Mouse (Mus musculus) kidney, embryonic 16.5 days (tissue): ENCODE data around the gene Apbb2. TPM values are rescaled to one million over a fixed set of nuclear protein-coding genes. Genes with fewer than 3 reads are reported as not detected.

Experiments used
- ATAC-seq: fragments of 200-750 bp; cut with Nextera tagmentation; 2 replicates; pipeline ENCODE4 v1.8.0; 2017; ENCODE audit warnings: moderate TSS enrichment; ENCODE audit not compliant: low FRiP score, low TSS enrichment
- H3K27ac ChIP-seq: fragments of 300-500 bp; sonication (generic); 2 replicates; pipeline ENCODE4 v1.5.1; 2014; ENCODE audit warnings: low read length
- H3K27me3 ChIP-seq: fragments of 300-500 bp; sonication (generic); 2 replicates; pipeline ENCODE4 v1.6.1; 2014; ENCODE audit warnings: low read length, control low read depth, mixed read lengths; ENCODE audit not compliant: insufficient read depth
- H3K36me3 ChIP-seq: fragments of 300-500 bp; sonication (generic); 2 replicates; pipeline ENCODE4 v1.6.1; 2014; ENCODE audit warnings: low read length, control low read depth, mixed read lengths; ENCODE audit not compliant: insufficient read depth
- H3K4me1 ChIP-seq: fragments of 300-500 bp; sonication (generic); 2 replicates; pipeline ENCODE4 v1.6.1; 2014; ENCODE audit warnings: low read length, control low read depth, mixed read lengths; ENCODE audit not compliant: insufficient read depth
- H3K4me2 ChIP-seq: fragments of 300-500 bp; sonication (generic); replicated peaks from 2 replicates; pipeline ENCODE4 v1.6.1; 2014; ENCODE audit warnings: low read depth, low read length
- H3K4me3 ChIP-seq: fragments of 300-500 bp; sonication (generic); 2 replicates; pipeline ENCODE4 v1.5.1; 2014; ENCODE audit warnings: mild to moderate bottlenecking, low read length
- H3K9ac ChIP-seq: fragments of 300-500 bp; sonication (generic); replicated peaks from 2 replicates; pipeline ENCODE4 v1.6.1; 2014; ENCODE audit warnings: low read length
- H3K9me3 ChIP-seq: fragments of 300-500 bp; sonication (generic); 2 replicates; pipeline ENCODE4 v1.6.1; 2016; ENCODE audit warnings: low read length, control low read depth
- WGBS: fragments of 180-500 bp; shearing (Covaris S2); extraction: QIAGEN DNeasy Blood & Tissue Kit; methylation state at CpG from one replicate; pipeline ENCODE4 v1.1.7; 2014; 5-methylcytosine and 5-hydroxymethylcytosine counted together
- polyA plus RNA-seq: library from polyadenylated mRNA; unstranded; fragments of >200 nt; fragmentation: Nextera tagmentation; extraction: Ambion mirVana; gene quantifications from 2 replicates; pipeline ENCODE4 v1.2.1, GENCODE M21; 2015

Apbb2 gene
- polyA plus RNA-seq, 1 experiment from 2014 or later, result 62.4 TPM

- no peak overlapping the region for H3K9ac ChIP-seq
- no peak for ATAC-seq
- 46% methylated on average over 18 of the region's 18 CpGs for WGBS
- no peaks in the 10 kb centered on the region for H3K27me3 ChIP-seq
- peaks cover 34% of the 10 kb centered on the region for H3K4me1 ChIP-seq
- no peak overlapping the region for H3K4me3 ChIP-seq
- H3K36me3 ChIP-seq, result peaks cover 10% of the 10 kb centered on the region; the same call in 1 of the 2 replicates
- no peak overlapping the region for H3K27ac ChIP-seq
- no peak overlapping the region for H3K4me2 ChIP-seq
- no peaks in the 10 kb centered on the region for H3K9me3 ChIP-seq
Observed at GRCm38 (mm10) chr5:66363274-66364261, 255.0 kb downstream of the Apbb2 start.

DNA sequence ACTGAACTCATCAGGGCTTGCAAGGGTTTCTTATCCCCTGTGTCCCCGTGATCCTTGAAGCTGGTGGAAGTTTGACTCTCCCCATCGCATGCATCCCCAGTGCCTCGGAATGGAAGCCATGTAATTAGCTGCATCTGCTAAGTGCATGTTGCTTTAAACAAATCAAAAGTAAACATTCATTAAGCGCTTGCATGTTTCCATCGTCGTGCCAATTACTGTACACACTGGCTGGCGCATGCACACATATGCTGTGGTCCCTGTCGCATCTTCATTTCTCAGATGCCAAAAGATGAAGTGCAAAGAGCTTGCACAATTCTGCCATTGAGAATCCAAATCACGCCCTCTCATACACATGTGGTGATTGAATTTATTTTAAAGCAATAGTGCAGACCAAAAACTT, 257.8 kb downstream of the Apbb2 start:
- Histone ChIP-seq H3K4me3 (no peak overlapping the region), H3K36me3 (peaks cover 10% of the 10 kb centered on the region; the same call in 1 of the 2 replicates), H3K27ac (no peak overlapping the region), H3K27me3 (no peaks in the 10 kb centered on the region), H3K9me3 (no peaks in the 10 kb centered on the region), H3K9ac (no peak overlapping the region), H3K4me1 (peaks cover 22% of the 10 kb centered on the region), H3K4me2 (no peak overlapping the region)
- 87% methylated on average over 9 of the region's 9 CpGs for WGBS
- ATAC-seq, result no peak

GRCm38 (mm10) chr5:66359742-66360423, 258.7 kb downstream of the Apbb2 start:
- Histone ChIP-seq H3K4me3 (no peak overlapping the region), H3K36me3 (peaks cover 12% of the 10 kb centered on the region; the same call in 1 of the 2 replicates), H3K27ac (no peak overlapping the region), H3K4me1 (peaks cover 14% of the 10 kb centered on the region), H3K9ac (no peak overlapping the region), H3K9me3 (no peaks in the 10 kb centered on the region), H3K27me3 (no peaks in the 10 kb centered on the region), H3K4me2 (no peak overlapping the region)
- 55% methylated on average over 15 of the region's 15 CpGs for WGBS
- ATAC-seq, result peak; percentile 57; the same call in 1 of the 2 replicates

- Histone ChIP-seq H3K9ac (no peak overlapping the region), H3K27me3 (no peaks in the 10 kb centered on the region), H3K4me2 (no peak overlapping the region), H3K36me3 (peaks cover 2% of the 10 kb centered on the region; the same call in 1 of the 2 replicates), H3K4me3 (no peak overlapping the region), H3K27ac (no peak overlapping the region), H3K4me1 (no peaks in the 10 kb centered on the region), H3K9me3 (no peaks in the 10 kb centered on the region)
- ATAC-seq, result no peak
- 91% methylated on average over 3 of the region's 3 CpGs for WGBS
Observed at GRCm38 (mm10) chr5:66355147-66355546, 263.4 kb downstream of the Apbb2 start.

- Histone ChIP-seq H3K27ac (no peak overlapping the region), H3K9me3 (no peaks in the 10 kb centered on the region), H3K4me2 (no peak overlapping the region), H3K4me3 (no peak overlapping the region), H3K27me3 (no peaks in the 10 kb centered on the region), H3K9ac (no peak overlapping the region), H3K4me1 (no peaks in the 10 kb centered on the region), H3K36me3 (peaks cover 2% of the 10 kb centered on the region; the same call in 1 of the 2 replicates)
- WGBS, result 77% methylated on average over 3 of the region's 3 CpGs
- ATAC-seq, result no peak
Observed at GRCm38 (mm10) chr5:66353876-66354275, 264.7 kb downstream of the Apbb2 start.

- no peak overlapping the region for H3K9ac ChIP-seq
- H3K36me3 ChIP-seq, result peaks cover 2% of the 10 kb centered on the region; the same call in 1 of the 2 replicates
- no peaks in the 10 kb centered on the region; the same call in 1 of the 2 replicates for H3K4me1 ChIP-seq
- WGBS, result 71% methylated on average over 7 of the region's 7 CpGs
- no peak for ATAC-seq
- no peak overlapping the region for H3K4me2 ChIP-seq
- H3K27ac ChIP-seq, result no peak overlapping the region
- H3K27me3 ChIP-seq, result no peaks in the 10 kb centered on the region
- no peak overlapping the region for H3K4me3 ChIP-seq
- H3K9me3 ChIP-seq, result no peaks in the 10 kb centered on the region
Observed at GRCm38 (mm10) chr5:66351836-66352390, 266.7 kb downstream of the Apbb2 start.

- H3K9me3 ChIP-seq, result no peaks in the 10 kb centered on the region
- no peak overlapping the region; the same call in 1 of the 2 replicates for H3K4me2 ChIP-seq
- peaks cover 2% of the 10 kb centered on the region; the same call in 1 of the 2 replicates for H3K36me3 ChIP-seq
- no peaks in the 10 kb centered on the region for H3K27me3 ChIP-seq
- 40% methylated on average over 12 of the region's 12 CpGs for WGBS
- H3K4me3 ChIP-seq, result no peak overlapping the region
- no peak; the same call in 1 of the 2 replicates for ATAC-seq
- peaks cover 4% of the 10 kb centered on the region; the same call in 1 of the 2 replicates for H3K4me1 ChIP-seq
- no peak overlapping the region for H3K27ac ChIP-seq
- no peak overlapping the region for H3K9ac ChIP-seq
Observed at GRCm38 (mm10) chr5:66351064-66351463, 267.5 kb downstream of the Apbb2 start.

DNA sequence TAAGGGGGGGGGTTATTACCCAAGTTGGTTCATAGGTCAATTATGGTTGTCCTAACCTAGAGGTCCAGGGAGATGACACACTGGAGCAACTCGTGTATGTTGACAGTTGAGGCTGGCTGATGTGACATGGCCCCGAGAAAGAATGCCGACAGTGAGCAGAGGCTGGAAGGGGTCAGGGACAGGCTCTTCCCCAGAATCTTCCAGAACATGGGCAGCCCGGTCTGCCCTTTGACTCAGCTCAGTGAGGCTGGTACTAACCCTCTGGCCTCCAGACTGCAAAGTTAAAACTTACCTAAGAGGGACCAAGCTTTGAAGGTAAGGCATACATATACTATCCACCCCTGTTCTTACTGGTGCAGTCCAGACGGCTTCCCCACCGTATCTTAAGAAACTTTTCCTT, 268.0 kb downstream of the Apbb2 start:
- 46% methylated on average over 6 of the region's 6 CpGs for WGBS

DNA sequence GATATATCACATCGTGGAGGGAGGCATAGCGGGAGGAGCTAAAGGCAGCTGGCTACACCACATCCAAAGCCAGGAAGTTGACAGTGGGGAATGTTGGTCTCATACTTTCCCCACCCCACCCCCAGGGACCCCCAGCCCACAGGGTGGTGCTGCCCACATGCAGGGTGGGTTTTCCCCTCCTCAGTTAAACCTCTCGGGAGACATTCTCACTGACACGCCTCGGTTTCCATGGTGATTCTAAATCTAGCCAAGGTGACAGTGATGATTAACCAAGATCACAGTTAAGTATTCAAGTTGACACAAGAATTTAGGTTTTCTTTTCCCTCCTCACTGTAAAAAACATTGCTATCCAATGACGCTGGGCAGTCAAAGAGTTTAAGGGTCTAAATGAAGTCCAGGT, 270.2 kb downstream of the Apbb2 start:
- no peaks in the 10 kb centered on the region for H3K9me3 ChIP-seq
- no peak overlapping the region for H3K4me2 ChIP-seq
- no peak; the same call in 1 of the 2 replicates for ATAC-seq
- H3K27me3 ChIP-seq, result no peaks in the 10 kb centered on the region
- H3K4me3 ChIP-seq, result no peak overlapping the region
- H3K9ac ChIP-seq, result no peak overlapping the region
- peaks cover 15% of the 10 kb centered on the region for H3K4me1 ChIP-seq
- WGBS, result 74% methylated on average over 6 of the region's 6 CpGs
- H3K36me3 ChIP-seq, result no peaks in the 10 kb centered on the region
- no peak overlapping the region for H3K27ac ChIP-seq

More for the DNA sequence above, 268.0 kb downstream of the Apbb2 start:
- Histone ChIP-seq H3K36me3 (peaks cover 2% of the 10 kb centered on the region; the same call in 1 of the 2 replicates), H3K27me3 (no peaks in the 10 kb centered on the region), H3K9ac (no peak overlapping the region), H3K4me1 (peaks cover 5% of the 10 kb centered on the region; the same call in 1 of the 2 replicates), H3K4me3 (no peak overlapping the region), H3K9me3 (no peaks in the 10 kb centered on the region), H3K4me2 (no peak overlapping the region), H3K27ac (no peak overlapping the region)
- ATAC-seq, result 0 out of 2 replicates have a peak, but pooled peaks have one; percentile 28
